Mouse (Mus musculus): ENCODE results near the gene Stxbp5l.
"Not testable (repeated sequence)": the region's sequence is repeated elsewhere in the genome, so short reads cannot be mapped to it uniquely, and the experiment has no call there.

Stxbp5l gene

DNA sequence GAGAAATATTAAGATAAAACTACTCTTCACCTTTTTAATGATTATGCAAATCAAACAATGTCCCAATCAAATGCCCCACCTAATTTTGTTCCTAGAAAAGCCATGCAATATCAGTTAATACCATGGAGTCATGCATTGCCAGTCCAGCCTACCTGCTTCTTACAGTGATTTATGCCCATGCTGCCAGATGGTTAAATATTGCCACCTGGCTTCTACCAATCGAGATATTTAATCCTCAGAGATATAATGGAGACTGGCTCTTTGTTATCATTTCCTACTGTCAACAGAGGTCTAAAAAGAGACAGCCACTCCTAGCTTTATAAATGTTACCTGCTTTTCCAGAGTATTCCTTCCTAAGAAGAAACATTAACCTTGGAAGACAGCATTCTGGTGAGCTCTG lies 104.6 kb downstream of the Stxbp5l start:
- DNase-seq (ENCODE audit: low spot score in 2 of 2), result no peak

DNA sequence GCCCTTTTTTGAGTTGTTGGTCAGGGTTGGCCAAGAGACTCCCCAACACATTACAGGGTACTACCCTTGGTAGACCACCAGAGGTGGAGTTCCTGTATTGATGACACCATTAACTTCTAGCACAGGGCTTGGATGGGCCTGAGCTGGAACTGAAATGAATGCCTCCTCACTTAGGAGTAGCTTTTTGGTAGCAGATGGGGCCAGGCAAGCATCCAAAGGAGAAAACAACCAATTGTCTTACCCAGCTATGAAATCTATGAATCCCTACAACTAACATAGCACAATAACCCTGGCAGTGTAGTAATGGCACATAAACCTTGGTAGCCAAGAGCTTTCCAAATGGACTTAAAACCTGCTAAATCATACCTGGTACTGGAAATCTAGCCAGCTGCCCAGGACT lies 111.1 kb downstream of the Stxbp5l start:
- no peak for DNase-seq (ENCODE audit: low spot score in 2 of 2)

DNA sequence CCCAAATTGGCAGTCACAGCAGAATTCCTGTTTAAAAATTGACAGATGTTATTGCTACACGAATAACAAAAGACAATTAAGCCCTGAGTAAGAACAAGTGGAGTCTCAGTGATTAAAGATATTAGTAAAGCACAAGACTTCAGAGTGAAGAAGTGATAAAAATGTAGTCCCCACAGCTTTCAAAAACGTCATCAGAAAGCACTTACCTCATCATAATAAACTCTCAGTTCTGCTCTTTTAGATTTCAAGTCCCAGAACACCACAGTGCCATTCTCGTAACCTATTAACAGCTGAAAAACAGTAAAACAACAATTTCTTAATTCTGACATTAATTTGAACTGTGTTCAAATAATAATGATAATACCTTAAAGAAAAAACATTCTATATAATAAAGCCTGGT lies 123.1 kb downstream of the Stxbp5l start:
- no peak for DNase-seq (ENCODE audit: low spot score in 2 of 2)

DNA sequence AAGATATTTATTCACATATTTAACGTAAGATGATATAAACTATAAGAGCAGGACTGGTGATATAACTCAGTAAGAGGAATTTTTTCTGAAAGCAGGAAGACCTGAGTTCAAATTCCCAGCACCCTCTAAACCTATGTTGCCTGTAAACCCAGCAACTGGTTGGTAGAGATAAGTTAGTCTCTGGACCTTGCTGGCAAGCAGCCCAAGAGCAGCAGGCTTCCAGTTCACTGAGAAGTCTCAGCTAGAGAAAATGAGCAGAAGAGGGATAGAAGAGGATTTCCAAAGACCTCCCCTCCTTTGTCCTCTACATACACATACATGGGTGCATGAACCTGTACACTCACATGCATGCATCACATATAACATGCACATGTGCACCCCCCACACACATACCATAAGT lies 165.6 kb downstream of the Stxbp5l start:
- no peak for DNase-seq (ENCODE audit: low spot score in 2 of 2)

DNA sequence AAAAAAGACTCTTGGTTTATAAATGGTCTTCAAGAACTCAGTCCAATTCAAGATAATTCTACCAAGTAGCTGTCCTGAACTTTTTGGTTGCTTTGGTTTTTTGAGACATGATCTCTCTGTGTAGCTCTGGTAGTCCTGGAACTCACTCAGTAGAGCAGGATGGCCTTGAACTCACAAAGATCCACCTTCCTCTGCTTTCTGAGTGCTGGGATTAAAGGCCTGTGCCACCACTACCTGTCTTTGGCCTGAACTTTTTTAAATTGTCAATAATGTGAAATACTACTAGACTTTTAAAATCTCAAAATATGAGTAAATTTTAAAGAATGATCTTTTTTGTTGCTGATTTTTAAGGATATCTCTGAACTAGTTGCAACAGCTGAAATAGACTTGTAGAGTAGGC lies 176.0 kb downstream of the Stxbp5l start:
- no peak for DNase-seq (ENCODE audit: low spot score in 2 of 2)

DNA sequence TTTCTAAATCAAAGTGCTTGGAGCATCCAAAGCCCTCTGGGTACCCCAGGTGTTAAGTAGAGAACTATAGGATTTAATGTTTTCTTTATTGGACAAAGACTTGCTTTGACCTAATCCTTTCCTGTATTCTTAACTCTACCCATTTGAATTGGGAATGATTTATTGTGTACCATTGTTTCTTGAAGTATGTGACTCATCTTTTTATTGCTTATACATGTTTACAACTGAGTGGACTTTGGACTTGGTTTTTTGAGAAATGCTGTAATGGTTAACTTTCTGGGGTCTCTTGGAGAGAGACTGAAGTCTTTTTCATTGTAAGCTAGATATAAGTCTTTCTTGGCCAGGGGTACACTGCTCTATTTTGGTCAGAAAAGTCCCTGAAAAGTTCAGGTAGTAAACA lies 190.6 kb downstream of the Stxbp5l start:
- DNase-seq (ENCODE audit: low spot score in 2 of 2), result no peak

DNA sequence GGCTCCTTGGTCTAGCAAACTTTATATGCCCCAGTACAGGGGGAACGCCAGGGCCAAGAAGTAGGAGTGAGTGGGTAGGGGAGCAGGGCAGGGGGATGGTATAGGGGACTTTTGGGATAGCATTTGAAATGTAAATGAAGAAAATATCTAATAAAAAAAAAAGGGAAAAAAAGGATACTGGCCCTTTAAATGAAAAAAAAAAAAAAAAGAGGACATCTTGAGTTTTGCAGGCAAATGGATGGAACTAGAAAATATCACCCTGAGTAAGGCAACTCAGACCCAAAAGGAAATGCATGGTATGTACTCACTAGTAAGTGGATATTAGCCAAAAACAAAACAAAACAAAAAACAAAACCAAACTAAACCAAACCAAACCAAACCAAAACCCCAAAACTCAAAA lies 259.6 kb downstream of the Stxbp5l start:
- not testable (repeated sequence) for DNase-seq (ENCODE audit: low spot score in 2 of 2)

DNA sequence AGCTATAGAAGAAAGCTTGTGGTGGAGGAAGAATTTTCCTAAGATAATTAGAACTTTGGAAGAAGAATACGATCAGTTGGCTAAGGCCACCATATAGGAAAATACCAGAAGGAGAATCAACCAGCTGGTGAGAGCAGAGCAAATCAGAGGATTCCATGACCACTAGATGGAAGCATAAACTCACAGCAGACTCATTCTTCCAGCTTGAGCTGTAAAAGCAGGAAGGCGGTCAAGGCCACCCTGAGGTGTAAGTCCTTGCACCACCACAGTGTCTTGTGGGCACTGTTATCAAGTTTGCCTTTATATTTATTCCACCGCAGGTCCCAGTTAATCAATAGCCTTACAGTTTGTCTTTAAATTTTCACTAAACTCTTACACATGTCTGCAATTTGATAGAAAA lies 275.5 kb downstream of the Stxbp5l start:
- DNase-seq (ENCODE audit: low spot score in 2 of 2), result peak in 1 of 2 experiments; percentile 52

DNA sequence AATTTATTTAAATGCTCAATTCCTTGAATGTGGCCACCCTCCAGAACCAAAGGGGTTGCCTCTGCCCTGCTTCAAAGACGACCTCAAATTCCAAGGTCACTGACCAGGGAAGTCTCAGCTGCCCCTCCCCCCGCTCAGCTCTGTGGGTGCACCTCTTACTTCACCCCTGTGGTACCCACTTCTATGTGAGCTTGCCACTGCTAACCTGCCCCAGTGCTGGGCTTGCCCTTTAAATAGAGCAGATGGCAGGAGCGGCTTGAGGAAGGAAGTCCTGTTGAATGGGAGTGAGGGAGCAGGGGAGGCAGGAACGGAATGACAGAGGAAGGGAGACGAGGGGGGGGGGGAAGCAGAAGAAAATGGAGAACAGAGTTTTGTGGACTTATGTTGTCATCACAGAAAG lies 276.0 kb downstream of the Stxbp5l start:
- no peak for DNase-seq (ENCODE audit: low spot score in 2 of 2)

DNA sequence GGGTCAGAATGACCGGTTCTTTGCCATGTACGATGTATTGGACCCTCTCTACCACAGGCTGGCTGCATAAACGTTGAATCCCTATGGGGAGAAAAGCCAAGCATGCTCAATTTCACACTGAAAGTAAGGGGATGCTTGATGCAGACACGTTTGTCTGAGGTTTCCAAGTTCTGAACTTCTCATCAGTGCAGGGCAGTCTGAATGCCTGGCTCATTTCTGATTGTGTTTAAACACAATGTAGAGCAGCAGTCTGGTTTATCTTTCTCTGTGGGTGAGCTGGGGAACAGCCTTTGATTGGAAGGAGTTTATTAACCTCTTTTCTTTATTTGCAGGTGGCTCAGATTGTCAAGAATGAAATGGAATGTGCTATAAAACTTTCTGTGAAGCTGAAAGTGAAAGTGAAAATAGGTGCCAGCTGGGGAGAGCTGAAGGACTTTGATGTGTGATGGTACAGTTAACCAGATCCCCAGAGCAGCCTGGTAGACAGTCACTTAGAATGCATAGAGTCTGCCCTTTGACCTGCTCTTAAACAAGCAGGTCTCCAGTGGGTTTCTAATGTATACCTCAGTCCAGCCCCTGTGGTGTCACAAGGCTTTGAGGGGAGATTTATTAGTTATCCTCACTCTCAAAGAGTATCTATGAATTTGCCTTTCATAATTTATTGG lies 290.5 kb downstream of the Stxbp5l start:
- no peak for DNase-seq (ENCODE audit: low spot score in 2 of 2)

DNA sequence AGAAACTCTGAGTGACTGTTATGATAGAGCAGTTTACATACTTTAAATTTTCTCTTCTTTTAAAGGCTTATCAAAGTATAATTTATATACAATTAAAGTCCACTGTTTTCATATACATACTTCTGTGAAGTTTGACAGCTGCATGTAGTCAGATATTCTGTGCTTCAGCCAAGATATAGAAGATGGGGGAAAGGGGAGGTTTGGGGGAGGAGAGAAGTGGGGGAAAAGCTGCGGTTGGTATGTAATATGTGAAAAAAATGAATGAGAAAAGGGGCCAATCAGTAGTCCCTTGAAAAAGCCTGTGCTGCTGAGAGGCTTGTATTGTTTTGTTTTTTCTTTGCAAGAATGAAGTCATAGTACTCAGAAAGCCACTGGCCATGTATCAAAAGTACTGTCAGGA lies 295.1 kb downstream of the Stxbp5l start:
- no peak for DNase-seq (ENCODE audit: low spot score in 2 of 2)

DNA sequence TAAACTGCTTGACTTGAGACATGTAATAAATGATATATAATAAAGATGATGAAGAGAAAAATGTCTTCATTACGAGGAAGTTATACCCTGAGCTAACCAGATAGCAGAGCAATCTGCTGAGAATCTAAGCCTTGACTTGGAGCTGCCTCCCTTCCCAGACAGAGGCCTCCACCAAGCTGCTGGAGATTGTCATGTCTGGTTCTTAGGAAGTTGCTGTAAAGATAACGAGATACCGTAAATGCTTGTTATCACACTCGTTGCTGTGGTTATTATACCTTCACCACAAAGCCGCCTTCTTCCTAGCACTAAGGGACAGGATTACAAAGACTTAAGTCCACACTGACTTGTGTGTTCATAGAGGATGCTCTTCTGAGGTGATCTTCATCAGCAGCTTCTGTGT lies 312.4 kb downstream of the Stxbp5l start:
- DNase-seq (ENCODE audit: low spot score in 2 of 2), result no peak
